Comparison of ENCODE assay signal across 10 mouse cellular contexts in genomic region chr16:17920586-17920985, GRCm38 (mm10). TPM values are rescaled to one million over a fixed set of nuclear protein-coding genes. Genes with fewer than 3 reads are reported as not detected.
DNase-seq lines count a peak whose midpoint lies in the region; ATAC-seq and TF ChIP-seq lines count a peak whose summit lies in the region.
"Had no signal": no experiment of that assay in that cellular context is flagged by ENCODE, and none has a peak within 500 bp of the region (broad histone marks: within the 10 kb centered on the region; RNA-seq: fewer than 3 reads in every experiment).

No protein-coding gene starts in this region.

- no peak for DNase-seq in forebrain, postnatal 0 days
- no peak for DNase-seq in left cerebral cortex, postnatal 10 days (ENCODE audit: extremely low spot score in 1 of 2, low spot score in 2 of 2)
- no peak for DNase-seq in testis, postnatal 10 days (ENCODE audit: low spot score)
- no peak for DNase-seq in spleen, adult 18-20 months
- no peak for DNase-seq in gastrocnemius, postnatal 36 days

- WGBS in forebrain, postnatal 0 days = 7% methylated on average over 20 of the region's 20 CpGs
- 38% methylated on average over 20 of the region's 20 CpGs for WGBS in liver, embryonic 16.5 days (ENCODE audit: insufficient replicate concordance)

- peaks cover 31% of the 10 kb centered on the region for H3K27me3 ChIP-seq in megakaryocyte, embryonic 14.5 days (replicated peaks)
- peaks cover 14% of the 10 kb centered on the region for H3K27me3 ChIP-seq in forebrain, postnatal 0 days (ENCODE audit: insufficient read depth, low read length)
- H3K27me3 ChIP-seq in liver, embryonic 16.5 days (ENCODE audit: control insufficient read depth, insufficient read depth, low read depth, low read length) = peaks cover 21% of the 10 kb centered on the region

- intact Hi-C loops in left cerebral cortex, postnatal 10 days (cut with DNase I) = loop anchor here (10.0 kb wide), 1 partner anchor 294 kb away; the partner anchor contains the start of gene Ccdc188
- intact Hi-C loops in gastrocnemius, postnatal 36 days (cut with DNase I) = no loop called here

- no peak for TF ChIP-seq CTCF in forebrain, postnatal 0 days (IDR thresholded peaks at IDR 0.05; ENCODE audit: low read depth)

- H3K4me3 ChIP-seq in megakaryocyte, embryonic 14.5 days (replicated peaks) = peak overlapping the region; percentile 95
- no peak overlapping the region for H3K4me3 ChIP-seq in forebrain, postnatal 0 days (ENCODE audit: low read depth, low read length)
- H3K4me3 ChIP-seq in liver, embryonic 16.5 days (ENCODE audit: low read depth, low read length) = no peak overlapping the region

- H3K4me2 ChIP-seq in forebrain, postnatal 0 days (ENCODE audit: low read depth) = no peak overlapping the region; the same call in 1 of the 2 replicates
- H3K4me2 ChIP-seq in liver, embryonic 16.5 days (ENCODE audit: low read depth, low read length) = peak overlapping the region; percentile 91

- no peak overlapping the region for H3K27ac ChIP-seq in forebrain, postnatal 0 days (ENCODE audit: low read depth, low read length)
- H3K27ac ChIP-seq in liver, embryonic 16.5 days (ENCODE audit: low read length) = no peak overlapping the region

- H3K4me1 ChIP-seq in megakaryocyte, embryonic 14.5 days = peaks cover 56% of the 10 kb centered on the region
- H3K4me1 ChIP-seq in forebrain, postnatal 0 days (ENCODE audit: insufficient read depth) = peaks cover 8% of the 10 kb centered on the region
- H3K4me1 ChIP-seq in liver, embryonic 16.5 days (ENCODE audit: control insufficient read depth, low read depth, low read length) = peaks cover 20% of the 10 kb centered on the region

- no peak for ATAC-seq in megakaryocyte, adult 5-6 weeks (ENCODE audit: poor library complexity, severe bottlenecking)
- no peak for ATAC-seq in forebrain, postnatal 0 days
- no peak for ATAC-seq in liver, embryonic 16.5 days (ENCODE audit: low read depth)

- H3K36me3 ChIP-seq in megakaryocyte, embryonic 14.5 days (replicated peaks; ENCODE audit: low read length) = peaks cover 22% of the 10 kb centered on the region
- H3K36me3 ChIP-seq in forebrain, postnatal 0 days (ENCODE audit: insufficient read depth) = peaks cover 10% of the 10 kb centered on the region
- no peaks in the 10 kb centered on the region for H3K36me3 ChIP-seq in liver, embryonic 16.5 days (ENCODE audit: control insufficient read depth, insufficient read depth)

- peak overlapping the region; percentile 44 for H3K9ac ChIP-seq in forebrain, postnatal 0 days
- peak overlapping the region; percentile 5; the same call in 1 of the 2 replicates for H3K9ac ChIP-seq in liver, embryonic 16.5 days (ENCODE audit: low read depth, low read length)

- H3K9me3 ChIP-seq in megakaryocyte, embryonic 14.5 days = peaks cover 12% of the 10 kb centered on the region
- H3K9me3 ChIP-seq in forebrain, postnatal 0 days (ENCODE audit: low read length) = no peaks in the 10 kb centered on the region
- no peaks in the 10 kb centered on the region for H3K9me3 ChIP-seq in liver, embryonic 16.5 days (replicated peaks; ENCODE audit: control insufficient read depth, low read length)

RNA-seq across cellular contexts. Expression of gene Gsc2, which starts 5.7 kb away (rescaled TPM):
- not detected in 2 replicates for polyA plus RNA-seq in megakaryocyte, embryonic 14.5 days (2012; ENCODE audit: insufficient read depth, low replicate concordance)
- not detected in 2 replicates for total RNA-seq in megakaryocyte, adult 5-6 weeks (2015)
- not detected in 2 replicates for total RNA-seq in megakaryocyte, adult 5-6 weeks (2017)
- not detected in 2 replicates for total RNA-seq in forebrain, postnatal 0 days (2014; rRNA removed)
- not detected in 2 replicates for polyA plus RNA-seq in forebrain, postnatal 0 days (2015; fragmentation: Nextera tagmentation; extraction: Ambion mirVana)
- polyA plus RNA-seq in liver, embryonic 16.5 days (2015; fragmentation: Nextera tagmentation; extraction: Ambion mirVana) = not detected in 2 replicates
- total RNA-seq in left cerebral cortex, postnatal 10 days (2021) = not detected
- total RNA-seq in gastrocnemius, postnatal 36 days (2021) = not detected
- total RNA-seq: neutrophil, adult 5-6 weeks had no signal
- polyA plus RNA-seq: activated CD4-positive, CD25-positive, alpha-beta regulatory T cell, adult 4 months had no signal

RNA-seq across cellular contexts. Expression of gene Slc25a1, which starts 7.4 kb away (rescaled TPM):
- polyA plus RNA-seq in megakaryocyte, embryonic 14.5 days (2012; ENCODE audit: insufficient read depth, low replicate concordance) = 396 and 555 TPM in 2 replicates
- total RNA-seq in megakaryocyte, adult 5-6 weeks (2015) = 7.6 and 11.2 TPM in 2 replicates
- total RNA-seq in megakaryocyte, adult 5-6 weeks (2017) = 16.1 and 24.1 TPM in 2 replicates
- 150 and 158 TPM in 2 replicates for total RNA-seq in forebrain, postnatal 0 days (2014; rRNA removed)
- polyA plus RNA-seq in forebrain, postnatal 0 days (2015; fragmentation: Nextera tagmentation; extraction: Ambion mirVana) = 143 and 146 TPM in 2 replicates
- 55.8 and 63.5 TPM in 2 replicates for polyA plus RNA-seq in liver, embryonic 16.5 days (2015; fragmentation: Nextera tagmentation; extraction: Ambion mirVana)
- 10 to 100 TPM; 70.0 to 79.6 TPM for total RNA-seq in left cerebral cortex, postnatal 10 days (2021)
- total RNA-seq in gastrocnemius, postnatal 36 days (2021) = 1 to 10 TPM; 2.7 to 5.5 TPM

RNA-seq across cellular contexts. Expression of gene Ess2, which starts 9.4 kb away (rescaled TPM):
- polyA plus RNA-seq in megakaryocyte, embryonic 14.5 days (2012; ENCODE audit: insufficient read depth, low replicate concordance) = 21.8 and 24.0 TPM in 2 replicates
- 8.9 and 10.3 TPM in 2 replicates for total RNA-seq in megakaryocyte, adult 5-6 weeks (2015)
- 14.5 and 17.7 TPM in 2 replicates for total RNA-seq in megakaryocyte, adult 5-6 weeks (2017)
- 50.4 and 50.5 TPM in 2 replicates for total RNA-seq in forebrain, postnatal 0 days (2014; rRNA removed)
- polyA plus RNA-seq in forebrain, postnatal 0 days (2015; fragmentation: Nextera tagmentation; extraction: Ambion mirVana) = 41.5 and 46.2 TPM in 2 replicates
- polyA plus RNA-seq in liver, embryonic 16.5 days (2015; fragmentation: Nextera tagmentation; extraction: Ambion mirVana) = 9.1 and 9.4 TPM in 2 replicates
- 10 to 100 TPM; 33.0 to 34.3 TPM for total RNA-seq in left cerebral cortex, postnatal 10 days (2021)
- 1 to 10 TPM; 5.2 to 7.2 TPM for total RNA-seq in gastrocnemius, postnatal 36 days (2021)

RNA-seq across cellular contexts. Expression of gene Tssk2, which starts 22.1 kb away (rescaled TPM):
- polyA plus RNA-seq in megakaryocyte, embryonic 14.5 days (2012; ENCODE audit: insufficient read depth, low replicate concordance) = not detected in 2 replicates
- not detected in 2 replicates for total RNA-seq in megakaryocyte, adult 5-6 weeks (2015)
- total RNA-seq in megakaryocyte, adult 5-6 weeks (2017) = not detected in 2 replicates
- not detected in 2 replicates for total RNA-seq in forebrain, postnatal 0 days (2014; rRNA removed)
- polyA plus RNA-seq in forebrain, postnatal 0 days (2015; fragmentation: Nextera tagmentation; extraction: Ambion mirVana) = not detected in 2 replicates
- not detected in 2 replicates for polyA plus RNA-seq in liver, embryonic 16.5 days (2015; fragmentation: Nextera tagmentation; extraction: Ambion mirVana)
- total RNA-seq in left cerebral cortex, postnatal 10 days (2021) = not detected
- not detected for total RNA-seq in gastrocnemius, postnatal 36 days (2021)
- total RNA-seq: neutrophil, adult 5-6 weeks had no signal
- polyA plus RNA-seq: activated CD4-positive, CD25-positive, alpha-beta regulatory T cell, adult 4 months had no signal

RNA-seq across cellular contexts. Expression of gene Dgcr2, which starts 22.2 kb away (rescaled TPM):
- 6.8 and 8.4 TPM in 2 replicates for polyA plus RNA-seq in megakaryocyte, embryonic 14.5 days (2012; ENCODE audit: insufficient read depth, low replicate concordance)
- 16.1 and 20.5 TPM in 2 replicates for total RNA-seq in megakaryocyte, adult 5-6 weeks (2015)
- 32.9 and 35.6 TPM in 2 replicates for total RNA-seq in megakaryocyte, adult 5-6 weeks (2017)
- total RNA-seq in forebrain, postnatal 0 days (2014; rRNA removed) = 97.7 and 139 TPM in 2 replicates
- 73.7 and 90.7 TPM in 2 replicates for polyA plus RNA-seq in forebrain, postnatal 0 days (2015; fragmentation: Nextera tagmentation; extraction: Ambion mirVana)
- 19.8 and 21.3 TPM in 2 replicates for polyA plus RNA-seq in liver, embryonic 16.5 days (2015; fragmentation: Nextera tagmentation; extraction: Ambion mirVana)
- 100 to 1,000 TPM; 106 to 107 TPM for total RNA-seq in left cerebral cortex, postnatal 10 days (2021)
- 10 to 100 TPM; 21.0 to 25.8 TPM for total RNA-seq in gastrocnemius, postnatal 36 days (2021)
